Mouse (Mus musculus) midbrain, embryonic 14.5 days (tissue): ENCODE data around the gene Cbr1. TPM values are rescaled to one million over a fixed set of nuclear protein-coding genes. Genes with fewer than 3 reads are reported as not detected.

Experiments
- ATAC-seq: fragments of 200-750 bp; cut with Nextera tagmentation; 2 replicates; pipeline ENCODE4 v1.8.0; 2017; ENCODE audit warnings: moderate number of reproducible peaks, moderate library complexity; ENCODE audit not compliant: low FRiP score, low TSS enrichment
- DNase-seq: peaks from one replicate; pipeline ENCODE4 v3.0.0-alpha.2; 2015
- H3K27ac ChIP-seq: fragments of 300-500 bp; sonication (generic); replicated peaks from 2 replicates; pipeline ENCODE4 v1.5.1; 2014; ENCODE audit warnings: mild to moderate bottlenecking, low read depth, low read length, moderate library complexity
- H3K27me3 ChIP-seq: fragments of 300-500 bp; sonication (generic); 2 replicates; pipeline ENCODE4 v1.6.1; 2014; ENCODE audit warnings: low read length, control low read depth, mixed read lengths; ENCODE audit not compliant: control insufficient read depth, insufficient read depth
- H3K36me3 ChIP-seq: fragments of 300-500 bp; sonication (generic); 2 replicates; pipeline ENCODE4 v1.6.1; 2014; ENCODE audit warnings: low read length, control low read depth; ENCODE audit not compliant: control insufficient read depth, insufficient read depth
- H3K4me1 ChIP-seq: fragments of 300-500 bp; sonication (generic); 2 replicates; pipeline ENCODE4 v1.6.1; 2014; ENCODE audit warnings: mild to moderate bottlenecking, antibody characterized with exemption, low read length, control low read depth; ENCODE audit not compliant: control insufficient read depth, insufficient read depth
- H3K4me2 ChIP-seq: fragments of 300-500 bp; sonication (generic); 2 replicates; pipeline ENCODE4 v1.6.1; 2014; ENCODE audit warnings: mild to moderate bottlenecking, low read length, moderate library complexity
- H3K4me3 ChIP-seq: fragments of 300-500 bp; sonication (generic); replicated peaks from 2 replicates; pipeline ENCODE4 v1.5.1; 2014; ENCODE audit warnings: low read depth, low read length
- H3K9ac ChIP-seq: fragments of 300-500 bp; sonication (generic); replicated peaks from 2 replicates; pipeline ENCODE4 v1.6.1; 2014; ENCODE audit warnings: mild to moderate bottlenecking, low read length, moderate library complexity
- H3K9me3 ChIP-seq: fragments of 300-500 bp; sonication (generic); 2 replicates; pipeline ENCODE4 v1.6.1; 2016; ENCODE audit warnings: low read length, control low read depth, mixed read lengths; ENCODE audit not compliant: control insufficient read depth
- WGBS: fragments of 180-500 bp; shearing (Covaris S2); extraction: QIAGEN DNeasy Blood & Tissue Kit; methylation state at CpG from one replicate; pipeline ENCODE4 v1.1.7; 2014; 5-methylcytosine and 5-hydroxymethylcytosine counted together
- polyA plus RNA-seq: library from polyadenylated mRNA; unstranded; fragments of >200 nt; fragmentation: Nextera tagmentation; extraction: Ambion mirVana; gene quantifications from 2 replicates; pipeline ENCODE4 v1.2.1, GENCODE M21; 2014

Gene Cbr1
- polyA plus RNA-seq, 1 experiment from 2014 or later, result 137 TPM

- WGBS, result 95% methylated on average over 3 of the region's 3 CpGs
- H3K9ac ChIP-seq, result no peak overlapping the region
Observed at GRCm38 (mm10) chr16:93592711-93593110, 12.9 kb upstream of the Cbr1 start.

GRCm38 (mm10) chr16:93593406-93593805 lies 12.2 kb upstream of the Cbr1 start:
- Histone ChIP-seq H3K36me3 (peaks cover 69% of the 10 kb centered on the region), H3K27me3 (no peaks in the 10 kb centered on the region), H3K9ac (no peak overlapping the region), H3K4me1 (no peaks in the 10 kb centered on the region), H3K4me2 (no peak overlapping the region), H3K4me3 (no peak overlapping the region), H3K9me3 (no peaks in the 10 kb centered on the region), H3K27ac (no peak overlapping the region)
- WGBS, result 93% methylated on average over 8 of the region's 8 CpGs
- ATAC-seq, result no peak
- DNase-seq, result no peak

More at GRCm38 (mm10) chr16:93592711-93593110, 12.9 kb upstream of the Cbr1 start:
- DNase-seq, result no peak
- H3K9me3 ChIP-seq, result no peaks in the 10 kb centered on the region
- no peak overlapping the region for H3K4me2 ChIP-seq
- no peaks in the 10 kb centered on the region for H3K4me1 ChIP-seq
- H3K36me3 ChIP-seq, result peaks cover 67% of the 10 kb centered on the region
- H3K4me3 ChIP-seq, result no peak overlapping the region
- ATAC-seq, result no peak
- H3K27ac ChIP-seq, result no peak overlapping the region
- H3K27me3 ChIP-seq, result no peaks in the 10 kb centered on the region

DNA sequence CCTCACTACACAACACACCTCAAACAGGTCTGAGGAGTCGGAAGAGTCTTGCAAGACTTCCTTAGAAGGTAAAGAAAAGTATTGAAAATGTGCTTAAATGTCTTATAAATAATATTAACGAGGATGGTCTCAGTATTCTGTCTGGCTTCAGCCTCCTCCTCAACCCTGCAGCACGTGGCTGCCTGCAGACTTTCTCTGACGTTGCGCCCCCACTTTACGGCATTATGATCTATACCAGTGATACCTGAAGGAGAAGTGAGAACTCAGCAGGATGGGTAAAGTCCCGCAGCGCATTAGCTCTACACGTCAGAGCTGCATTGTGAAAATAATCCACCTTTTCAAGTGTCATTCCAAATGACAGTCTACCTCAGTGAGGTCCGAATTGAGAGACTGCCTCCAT lies 11.2 kb upstream of the Cbr1 start:
- Histone ChIP-seq H3K4me2 (no peak overlapping the region), H3K27ac (no peak overlapping the region), H3K27me3 (no peaks in the 10 kb centered on the region), H3K4me1 (no peaks in the 10 kb centered on the region), H3K4me3 (no peak overlapping the region), H3K9ac (no peak overlapping the region), H3K9me3 (no peaks in the 10 kb centered on the region), H3K36me3 (peaks cover 66% of the 10 kb centered on the region)
- WGBS, result 92% methylated on average over 10 of the region's 10 CpGs
- ATAC-seq (no peak), DNase-seq (no peak)

GRCm38 (mm10) chr16:93595766-93596165 lies 9.9 kb upstream of the Cbr1 start:
- DNase-seq (no peak), ATAC-seq (no peak)
- Histone ChIP-seq H3K36me3 (peaks cover 53% of the 10 kb centered on the region), H3K9me3 (no peaks in the 10 kb centered on the region), H3K27me3 (no peaks in the 10 kb centered on the region), H3K4me2 (no peak overlapping the region), H3K9ac (no peak overlapping the region), H3K4me3 (no peak overlapping the region), H3K4me1 (no peaks in the 10 kb centered on the region), H3K27ac (no peak overlapping the region)
- 87% methylated on average over 5 of the region's 5 CpGs for WGBS

DNA sequence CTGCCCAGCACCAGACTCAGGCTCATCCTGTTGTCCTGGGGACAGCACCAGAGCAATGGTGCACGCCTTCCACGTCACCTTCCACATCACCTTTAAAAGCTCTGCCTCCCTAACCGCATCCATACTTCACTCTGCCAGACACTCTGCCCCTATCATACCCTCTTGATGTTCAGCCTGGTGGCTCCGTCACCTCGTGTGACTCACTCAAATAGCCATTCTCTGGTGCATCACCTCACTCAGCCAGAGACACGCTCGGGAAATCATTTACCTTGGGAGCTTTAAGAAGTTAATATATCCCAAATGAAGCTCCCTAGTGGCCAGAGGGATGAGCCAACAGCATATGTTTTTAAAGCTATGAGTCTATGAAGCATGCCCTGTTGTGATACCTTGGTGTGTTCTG lies 8.8 kb upstream of the Cbr1 start:
- Histone ChIP-seq H3K4me3 (no peak overlapping the region), H3K4me1 (no peaks in the 10 kb centered on the region), H3K27ac (no peak overlapping the region), H3K27me3 (no peaks in the 10 kb centered on the region), H3K9me3 (no peaks in the 10 kb centered on the region), H3K4me2 (no peak overlapping the region), H3K9ac (no peak overlapping the region), H3K36me3 (peaks cover 47% of the 10 kb centered on the region)
- ATAC-seq (no peak), DNase-seq (no peak)
- WGBS, result 92% methylated on average over 7 of the region's 7 CpGs

DNA sequence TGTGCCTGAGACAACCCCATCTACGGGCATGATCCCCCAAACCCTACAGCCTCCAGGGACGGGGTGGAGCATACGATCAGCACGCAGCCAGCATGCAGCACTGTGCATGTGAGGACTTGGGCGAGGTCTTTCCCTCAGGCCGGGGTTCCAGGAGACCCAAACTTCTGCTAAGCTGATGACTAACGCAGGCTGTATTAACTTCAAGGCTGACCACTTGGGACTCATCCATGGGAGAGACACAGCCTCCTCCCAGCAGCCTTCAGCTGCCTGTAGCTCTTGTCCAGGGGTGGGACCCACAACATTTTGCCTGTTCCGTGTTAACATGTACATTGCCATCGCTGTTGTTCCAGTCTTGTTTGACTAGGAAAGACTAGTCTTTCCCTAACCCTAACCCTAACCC lies 8.1 kb upstream of the Cbr1 start:
- H3K27me3 ChIP-seq, result no peaks in the 10 kb centered on the region
- no peak overlapping the region for H3K4me3 ChIP-seq
- no peak overlapping the region for H3K9ac ChIP-seq
- ATAC-seq (no peak), DNase-seq (no peak)
- no peak overlapping the region for H3K4me2 ChIP-seq
- no peaks in the 10 kb centered on the region for H3K4me1 ChIP-seq
- no peak overlapping the region for H3K27ac ChIP-seq
- peaks cover 47% of the 10 kb centered on the region for H3K36me3 ChIP-seq
- 97% methylated on average over 9 of the region's 9 CpGs for WGBS
- H3K9me3 ChIP-seq, result no peaks in the 10 kb centered on the region

DNA sequence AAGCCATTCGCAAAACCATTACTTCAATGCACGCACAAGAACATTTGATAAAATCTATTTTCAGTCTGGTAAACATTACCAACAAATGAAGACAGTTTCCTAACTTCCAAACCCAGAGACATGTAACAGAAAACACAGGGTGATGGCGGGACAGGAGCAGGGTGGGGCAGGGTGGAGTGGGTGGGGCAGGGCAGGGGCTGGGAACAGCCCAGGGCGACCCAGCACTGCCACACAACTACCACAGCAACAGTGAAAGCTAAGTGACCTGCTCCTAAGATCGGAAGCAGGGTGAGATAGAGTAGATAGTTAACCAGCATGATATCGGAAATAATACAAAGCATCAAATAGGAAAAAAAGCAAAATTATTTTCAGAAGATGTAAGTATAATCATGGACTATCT lies 6.2 kb upstream of the Cbr1 start:
- ATAC-seq (no peak), DNase-seq (no peak)
- Histone ChIP-seq H3K4me2 (no peak overlapping the region), H3K27me3 (no peaks in the 10 kb centered on the region), H3K4me3 (no peak overlapping the region), H3K9me3 (no peaks in the 10 kb centered on the region), H3K36me3 (peaks cover 35% of the 10 kb centered on the region), H3K9ac (no peak overlapping the region), H3K4me1 (peaks cover 1% of the 10 kb centered on the region), H3K27ac (no peak overlapping the region)
- 96% methylated on average over 6 of the region's 6 CpGs for WGBS

DNA sequence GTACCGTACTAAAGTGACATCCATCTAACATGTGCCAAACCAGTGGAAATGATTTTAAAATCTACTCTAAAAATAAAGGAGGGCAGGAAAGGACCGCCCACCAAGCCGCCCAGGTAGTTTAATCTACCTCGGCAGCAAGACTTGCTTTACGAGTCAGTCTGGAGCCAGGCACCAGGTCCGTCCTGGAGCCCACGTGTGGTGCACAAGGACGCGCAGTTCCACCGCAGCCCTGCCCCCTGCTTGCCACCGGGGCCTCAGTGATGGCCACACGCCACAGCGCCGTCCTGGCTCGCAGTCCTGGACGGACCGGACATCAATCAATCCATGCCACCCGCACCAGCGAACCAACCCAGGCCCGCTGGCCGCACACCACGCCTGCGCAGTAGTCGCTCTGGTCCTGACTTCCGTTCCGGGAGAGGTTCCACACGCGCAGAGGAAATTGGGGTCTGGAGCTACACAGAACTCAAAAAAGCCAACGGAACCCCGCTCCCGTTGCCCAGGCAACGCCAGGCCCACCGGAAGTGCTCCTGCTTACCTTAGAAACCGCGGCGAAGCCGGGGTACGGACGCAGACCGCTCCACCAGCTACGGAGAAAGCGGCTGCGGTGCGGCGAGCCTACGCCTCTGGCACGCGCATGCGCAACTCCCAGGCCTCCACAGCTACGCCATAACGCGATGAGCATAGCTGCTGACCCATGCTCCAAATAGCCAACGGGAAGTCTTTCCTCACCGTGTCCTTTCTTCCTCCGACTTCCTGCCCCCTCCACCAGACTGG lies 2.0 kb upstream of the Cbr1 start, which contains the start of gene Setd4:
Setd4 (minus strand) TSS at position 625 of the 774 bp plus-strand sequence.
- Histone ChIP-seq H3K4me2 (peak within 1 kb of the TSS; percentile 76), H3K4me3 (peak within 1 kb of the TSS; percentile 60), H3K27me3 (no peaks in the 10 kb centered on the region), H3K9ac (peak within 1 kb of the TSS; percentile 70), H3K36me3 (0 out of 2 replicates have a peak, but pooled peaks cover under 1% of the 10 kb centered on the region), H3K9me3 (no peaks in the 10 kb centered on the region), H3K27ac (peak within 1 kb of the TSS; percentile 95), H3K4me1 (peaks cover 10% of the 10 kb centered on the region)
- DNase-seq (peak; percentile 95), ATAC-seq (peak; percentile 89)
- 1% methylated on average over 55 of the region's 55 CpGs for WGBS

- DNase-seq (peak; percentile 81), ATAC-seq (no peak)
- Histone ChIP-seq H3K9ac (peak overlapping the region; percentile 70; the same call in 1 of the 2 replicates), H3K27me3 (no peaks in the 10 kb centered on the region), H3K4me2 (peak overlapping the region; percentile 76), H3K4me1 (peaks cover 16% of the 10 kb centered on the region), H3K36me3 (no peaks in the 10 kb centered on the region), H3K9me3 (no peaks in the 10 kb centered on the region), H3K4me3 (peak overlapping the region; percentile 60), H3K27ac (peak overlapping the region; percentile 95)
- WGBS, result 4% methylated on average over 16 of the region's 16 CpGs
Observed at GRCm38 (mm10) chr16:93604481-93604969, 1.1 kb upstream of the Cbr1 start.
